Comparison of ENCODE assay signal across 8 mouse cellular contexts in the genomic region with DNA sequence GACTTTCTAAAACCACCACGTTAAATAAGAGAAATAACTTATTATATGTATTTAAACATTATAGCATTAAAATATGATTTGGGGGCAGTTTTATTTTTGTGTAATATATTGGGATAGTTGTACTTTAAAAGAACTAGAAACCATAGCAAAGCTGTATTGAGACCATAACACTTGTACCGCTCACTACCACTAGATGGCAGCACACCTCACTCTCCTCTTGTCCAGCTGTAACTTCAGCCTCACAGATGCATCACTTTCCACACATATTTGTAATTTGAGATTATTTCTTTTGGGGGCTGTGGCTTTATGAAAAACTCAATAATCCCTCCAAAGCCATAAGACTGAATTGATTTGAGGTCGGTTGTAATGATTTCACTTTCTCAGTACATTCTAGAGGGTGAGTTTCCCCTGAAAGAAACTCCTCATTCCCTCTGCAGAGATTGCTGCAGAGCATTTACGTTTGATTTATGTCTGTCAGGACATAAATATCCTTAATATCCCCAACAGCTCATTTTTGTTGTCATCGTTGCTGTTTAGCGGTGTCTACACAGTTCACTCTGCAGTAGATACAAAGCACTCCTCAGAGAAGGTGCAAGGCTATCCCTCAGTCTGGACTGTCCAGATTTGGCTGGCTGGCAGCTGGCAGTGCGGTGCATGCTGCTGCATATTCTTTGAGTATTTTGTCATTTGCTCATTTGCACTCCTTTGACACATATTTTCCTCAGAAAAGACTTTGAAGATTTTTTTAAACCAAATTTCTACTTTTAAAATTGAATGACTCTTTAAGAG.
DNase-seq lines count a peak whose midpoint lies in the region; ATAC-seq lines count a peak whose summit lies in the region.

No protein-coding gene starts in this region.

- H3K4me1 ChIP-seq in lung, embryonic 15.5 days = no peaks in the 10 kb centered on the region

- H3K9ac ChIP-seq in lung, embryonic 15.5 days = no peak overlapping the region

- no peak overlapping the region for H3K27ac ChIP-seq in lung, embryonic 15.5 days

- H3K27me3 ChIP-seq in lung, embryonic 15.5 days = no peaks in the 10 kb centered on the region

- 16% methylated on average over 7 of the region's 7 CpGs for WGBS in lung, embryonic 15.5 days

- H3K4me2 ChIP-seq in lung, embryonic 15.5 days = no peak overlapping the region

- H3K4me3 ChIP-seq in lung, embryonic 15.5 days = no peak overlapping the region

- peak; percentile 32 for DNase-seq in gastrocnemius, adult 18-20 months (ENCODE audit: low spot score)
- DNase-seq in gastrocnemius, postnatal 25 days = no peak
- DNase-seq in adrenal gland, postnatal 14 days = peak; percentile 65
- DNase-seq in embryo, embryonic 9.5 days (ENCODE audit: extremely low spot score) = peak; percentile 51
- DNase-seq in layer of hippocampus, adult 18-20 months (ENCODE audit: low spot score in 2 of 2) = peak; percentile 41 to 83
- peak; percentile 28 for DNase-seq in retina, adult 2 months (ENCODE audit: low read depth, low spot score)

- ATAC-seq in hematopoietic stem cell, adult 5-6 weeks (replicated peaks in 1 of 2; ENCODE audit: insufficient read depth in 1 of 2, low FRiP score in 2 of 2, low TSS enrichment in 1 of 2, low read depth in 1 of 2, poor library complexity in 2 of 2, severe bottlenecking in 2 of 2) = peak; percentile 33 to 51; a peak in 1 of 4 replicates
- peak; percentile 43; the same call in 1 of the 2 replicates for ATAC-seq in lung, embryonic 15.5 days (ENCODE audit: borderline replicate concordance, extremely low read depth, low FRiP score, low TSS enrichment)

- no peaks in the 10 kb centered on the region for H3K36me3 ChIP-seq in lung, embryonic 15.5 days

- H3K9me3 ChIP-seq in lung, embryonic 15.5 days = no peaks in the 10 kb centered on the region
